Mouse (Mus musculus) embryonic fibroblast, embryonic 13.5 days (primary cell): ENCODE results near the gene Cuedc2. TPM values are rescaled to one million over a fixed set of nuclear protein-coding genes. Genes with fewer than 3 reads are reported as not detected.

Experiments used
- H3K27ac ChIP-seq: 2 replicates; pipeline ENCODE4 v1.5.1; 2012; ENCODE audit warnings: low read length, control low read depth, inconsistent platforms; ENCODE audit not compliant: insufficient read depth
- H3K4me1 ChIP-seq: 2 replicates; pipeline ENCODE4 v1.6.1; 2011; ENCODE audit warnings: low read length; ENCODE audit not compliant: control insufficient read depth, insufficient read depth
- H3K4me3 ChIP-seq: 2 replicates; pipeline ENCODE4 v1.5.1; 2011; ENCODE audit warnings: mild to moderate bottlenecking, control low read depth, low read length; ENCODE audit not compliant: insufficient read depth
- CTCF ChIP-seq: IDR thresholded peaks from 2 replicates; pipeline ENCODE4 v1.5.1; 2011; ENCODE audit warnings: mild to moderate bottlenecking, control low read depth, low read length, moderate library complexity, borderline replicate concordance; ENCODE audit not compliant: insufficient read depth
- POLR2A ChIP-seq: IDR thresholded peaks from 2 replicates; pipeline ENCODE4 v1.6.1; 2011; ENCODE audit warnings: low read depth, mild to moderate bottlenecking, control low read depth, low read length, moderate library complexity
- polyA plus RNA-seq: library from polyadenylated mRNA; stranded (reverse); fragments of >200 nt; gene quantifications from 2 replicates; pipeline ENCODE4 v1.2.4, GENCODE M21; 2011; ENCODE audit warnings: low read depth; ENCODE audit not compliant: missing spikeins, insufficient read length

Cuedc2 gene
- polyA plus RNA-seq, 1 experiment, result 67.7 TPM

DNA sequence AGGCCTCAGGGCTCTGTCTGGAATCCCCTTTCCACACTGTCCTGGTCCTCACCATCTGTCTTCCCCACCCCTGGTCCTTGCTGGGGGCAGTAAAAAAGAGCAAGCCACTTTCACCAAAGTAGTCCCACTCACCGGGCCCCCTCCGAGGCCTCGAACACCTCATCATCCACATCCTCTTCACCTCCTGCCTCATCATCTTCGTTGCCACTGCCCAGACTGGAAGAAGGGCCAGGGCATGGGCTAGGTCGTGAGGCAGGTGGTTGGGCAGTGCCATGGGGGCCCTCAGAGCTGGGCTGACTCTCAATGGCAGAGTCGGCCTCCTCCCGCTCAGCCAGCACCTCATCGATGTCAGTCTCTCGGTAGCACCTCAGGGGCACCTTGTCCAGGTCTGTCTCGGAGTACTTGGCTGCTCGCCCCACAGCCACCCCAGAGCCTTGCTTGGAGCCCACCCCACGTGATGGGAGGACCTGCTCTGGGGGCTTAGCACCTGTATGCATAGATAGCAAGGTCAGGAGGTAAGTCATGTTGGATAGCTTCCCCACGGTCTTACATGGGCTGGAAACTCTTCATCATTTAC, 15.4 kb downstream of the Cuedc2 start:
- Histone ChIP-seq H3K4me1 (peaks cover 2% of the 10 kb centered on the region), H3K27ac (no peak overlapping the region), H3K4me3 (no peak overlapping the region)
- TF ChIP-seq POLR2A, result no peak
- no peak for TF ChIP-seq CTCF

DNA sequence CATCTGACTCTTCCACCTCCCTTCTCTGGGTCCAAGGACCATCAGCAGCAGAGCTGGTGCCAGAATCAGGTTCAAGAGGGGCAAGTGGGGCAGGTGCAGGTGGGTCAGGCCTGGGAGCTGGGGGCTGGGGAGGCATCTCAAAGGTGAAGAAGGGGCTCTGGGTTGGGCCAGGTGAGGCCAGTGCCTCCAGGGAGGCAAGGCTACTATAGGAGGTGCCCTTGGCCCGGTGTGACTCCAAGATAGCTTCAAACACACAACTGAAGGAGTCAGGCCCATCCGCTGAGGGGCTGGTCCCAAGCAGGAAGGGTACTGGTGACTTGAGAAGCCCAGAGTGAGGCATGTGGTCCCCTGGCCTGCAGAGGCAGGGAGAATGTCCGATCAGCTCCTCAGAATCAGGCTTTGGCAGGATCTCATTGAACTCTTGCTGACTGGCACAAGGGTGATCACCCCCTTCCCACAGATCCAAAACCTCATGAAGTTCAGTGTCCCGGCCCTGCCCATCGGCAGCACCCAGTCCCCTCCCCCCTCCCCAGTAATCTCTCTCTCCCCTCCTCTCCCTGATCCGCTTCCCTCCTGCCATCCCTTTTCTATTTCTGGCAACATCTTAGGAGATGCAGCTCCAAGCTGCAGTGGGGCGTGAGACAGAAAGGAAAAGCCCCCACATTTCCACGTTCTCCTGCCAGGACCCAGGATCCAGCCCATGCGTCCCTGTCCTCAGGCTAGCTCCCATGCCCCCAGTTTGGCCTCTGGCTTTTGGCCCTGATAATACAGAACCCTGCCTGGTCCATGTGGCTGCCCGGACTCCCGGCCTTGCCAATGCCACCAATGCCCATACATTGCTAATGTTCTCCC, 16.1 kb downstream of the Cuedc2 start:
- no peak overlapping the region for H3K27ac ChIP-seq
- H3K4me3 ChIP-seq, result no peak overlapping the region
- peaks cover 2% of the 10 kb centered on the region for H3K4me1 ChIP-seq
- TF ChIP-seq POLR2A (no peak), CTCF (no peak)

DNA sequence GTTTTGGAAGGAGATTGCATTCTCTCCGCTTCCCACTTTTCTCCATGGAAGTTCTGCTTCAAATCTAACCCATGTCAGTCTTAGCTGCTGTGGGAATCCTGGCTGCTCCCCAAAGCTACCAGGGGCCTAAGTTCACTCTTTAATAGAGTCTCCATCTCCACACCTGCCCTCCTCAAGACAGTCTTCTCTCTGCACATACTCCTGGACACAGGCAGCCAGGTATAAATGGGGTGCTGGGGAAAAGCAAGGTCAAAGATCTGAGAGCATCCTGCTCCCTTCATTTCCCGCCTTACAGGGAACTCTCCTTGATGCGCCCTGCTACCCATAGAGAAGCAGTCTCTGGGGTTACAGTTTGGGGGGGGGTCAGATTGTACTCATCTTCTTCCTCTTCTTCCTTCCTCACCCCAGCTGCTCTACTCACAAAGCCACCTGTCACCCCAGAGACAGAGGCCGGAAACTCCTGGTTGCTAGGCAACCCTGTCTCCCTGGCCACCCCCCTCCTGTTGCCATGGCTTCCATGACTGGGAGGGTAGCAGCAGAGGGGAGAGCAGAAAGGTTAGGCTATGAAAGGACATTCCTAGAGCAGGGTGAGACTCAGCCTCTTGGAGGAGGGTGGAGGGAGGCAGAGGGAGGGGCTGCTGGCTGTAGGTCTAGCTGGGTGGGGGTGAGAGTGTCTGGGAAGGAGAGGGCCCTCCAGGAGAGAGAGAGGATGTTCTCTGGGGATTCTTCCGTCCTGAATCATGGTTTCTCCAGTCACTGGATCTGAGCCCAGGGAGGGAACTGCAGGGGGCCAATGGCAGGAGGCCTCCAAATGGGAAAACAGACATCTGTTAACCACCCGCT, 17.2 kb downstream of the Cuedc2 start:
- TF ChIP-seq CTCF (no peak), POLR2A (no peak)
- Histone ChIP-seq H3K4me3 (no peak overlapping the region), H3K27ac (no peak overlapping the region), H3K4me1 (peaks cover 2% of the 10 kb centered on the region)

DNA sequence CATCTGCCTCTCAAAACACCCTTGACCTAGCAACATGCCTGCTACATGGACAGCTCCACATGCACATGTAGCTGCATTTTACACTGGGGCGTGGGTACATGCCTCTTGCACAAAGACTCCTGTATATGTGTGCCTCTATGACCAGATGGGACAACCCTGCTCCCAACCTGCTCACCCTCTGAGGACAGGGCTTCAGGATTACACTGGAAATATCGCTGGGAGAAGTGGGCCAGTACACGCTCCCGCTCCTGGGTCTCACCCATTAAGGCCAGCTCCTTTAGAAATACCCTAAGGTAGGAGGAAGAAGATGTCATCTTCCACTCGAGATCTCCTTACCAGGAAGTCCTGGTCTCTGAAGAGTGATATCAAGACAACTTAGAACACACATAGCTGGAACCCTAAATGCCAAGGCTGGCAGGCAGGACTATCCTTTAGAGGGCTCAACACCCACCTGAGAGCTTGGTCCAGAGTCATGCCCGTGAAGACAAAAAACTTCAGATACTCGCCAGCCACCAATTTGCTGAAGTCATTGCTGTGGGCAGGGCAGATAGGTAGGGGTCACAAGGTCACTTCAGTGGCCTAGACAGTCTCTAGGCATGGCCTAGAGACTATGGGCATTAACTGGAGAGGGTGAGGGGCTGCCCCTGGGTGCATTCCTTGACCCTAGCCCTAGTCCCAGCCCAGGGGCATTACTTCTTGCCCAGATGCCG, 18.3 kb downstream of the Cuedc2 start:
- no peak overlapping the region for H3K27ac ChIP-seq
- TF ChIP-seq CTCF (no peak), POLR2A (no peak)
- H3K4me3 ChIP-seq, result no peak overlapping the region
- peaks cover 2% of the 10 kb centered on the region for H3K4me1 ChIP-seq

DNA sequence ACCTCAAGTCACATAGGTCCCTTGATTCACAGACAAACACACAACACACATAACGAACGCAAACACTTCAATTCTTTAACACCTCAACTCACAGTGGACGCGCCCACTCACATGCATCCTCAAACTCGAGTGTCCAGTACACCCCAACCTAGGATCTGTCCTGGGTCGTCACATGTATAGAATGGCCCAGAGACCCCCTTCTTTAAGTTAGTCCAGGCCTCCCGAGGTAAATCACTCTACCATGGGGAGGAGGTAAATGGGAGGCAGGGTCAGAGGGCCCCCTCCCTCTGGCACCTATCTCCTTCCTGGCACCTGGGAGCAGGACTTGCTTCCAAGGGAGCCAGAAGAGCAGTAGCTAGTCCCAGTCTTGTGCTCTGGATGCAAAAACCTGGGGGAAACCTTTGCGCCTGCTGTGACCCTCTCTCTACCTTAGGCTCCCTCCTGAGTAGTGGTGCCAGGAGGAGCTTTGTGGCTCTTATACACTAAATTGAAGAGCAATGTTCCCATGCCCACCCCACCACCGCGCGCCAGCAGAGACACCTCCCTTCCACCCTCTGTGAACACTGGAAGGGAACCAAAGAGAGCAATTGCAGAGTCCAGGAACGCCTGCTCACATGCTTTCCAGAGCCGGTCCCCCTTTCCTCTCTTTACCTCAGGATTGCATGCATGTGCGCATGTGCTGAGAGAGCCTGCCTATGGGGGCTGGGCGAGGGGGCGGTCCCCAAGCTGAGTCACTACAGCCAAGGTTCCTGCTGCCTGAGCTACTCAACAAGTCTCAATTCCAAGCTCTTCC, 19.7 kb downstream of the Cuedc2 start:
- Histone ChIP-seq H3K4me3 (no peak overlapping the region), H3K4me1 (peaks cover 2% of the 10 kb centered on the region)
- TF ChIP-seq POLR2A (0 out of 2 replicates have a peak, but pooled peaks have one; percentile 23), CTCF (no peak)

DNA sequence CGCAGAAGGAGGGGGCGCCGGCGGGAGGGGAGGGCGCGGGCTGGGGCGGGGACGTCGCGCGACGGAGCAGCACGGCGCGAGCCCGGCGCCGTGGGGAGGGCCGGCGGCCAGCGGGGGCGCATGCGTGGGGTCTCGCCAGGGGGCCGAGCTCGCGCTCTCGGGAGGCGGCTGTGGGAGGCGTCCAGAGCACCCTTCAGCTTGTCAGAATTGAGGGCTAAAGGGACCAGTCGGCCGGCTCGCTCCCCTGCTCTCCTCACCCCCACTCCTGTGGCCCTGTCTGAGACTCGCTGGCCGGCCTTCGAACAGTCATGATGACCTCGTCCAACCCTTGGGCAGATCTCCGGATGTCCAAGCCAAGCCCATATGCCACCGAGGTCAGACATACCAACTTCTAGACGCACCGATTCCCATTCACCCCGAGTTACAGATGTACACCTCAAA, 20.5 kb downstream of the Cuedc2 start:
- H3K4me3 ChIP-seq, result no peak overlapping the region
- TF ChIP-seq POLR2A, result 0 out of 2 replicates have a peak, but pooled peaks have one; percentile 18
- no peak for TF ChIP-seq CTCF
- H3K27ac ChIP-seq, result no peak overlapping the region
- peaks cover 2% of the 10 kb centered on the region for H3K4me1 ChIP-seq

More for the DNA sequence above, 19.7 kb downstream of the Cuedc2 start:
- H3K27ac ChIP-seq, result no peak overlapping the region

DNA sequence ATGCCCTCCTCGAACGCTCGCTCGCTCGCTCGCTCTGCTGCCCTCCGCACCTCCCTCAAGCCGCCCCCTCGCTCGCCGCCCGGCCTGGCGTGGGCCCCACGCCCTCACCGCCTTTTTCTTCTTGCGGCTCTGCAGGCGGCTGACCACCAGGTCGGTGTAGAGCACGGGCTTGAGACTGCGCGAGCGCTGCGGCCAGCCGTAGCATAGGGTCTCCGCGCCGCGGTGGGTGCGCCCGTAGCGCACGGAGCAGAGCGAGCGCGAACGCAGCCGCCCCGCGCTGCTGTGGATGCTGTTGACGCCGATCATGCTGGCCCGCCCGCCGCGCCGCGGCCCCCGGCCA, 21.0 kb downstream of the Cuedc2 start:
- TF ChIP-seq CTCF, result no peak
- no peak for TF ChIP-seq POLR2A
- H3K4me3 ChIP-seq, result no peak overlapping the region
- H3K4me1 ChIP-seq, result peaks cover 2% of the 10 kb centered on the region
- H3K27ac ChIP-seq, result no peak overlapping the region

DNA sequence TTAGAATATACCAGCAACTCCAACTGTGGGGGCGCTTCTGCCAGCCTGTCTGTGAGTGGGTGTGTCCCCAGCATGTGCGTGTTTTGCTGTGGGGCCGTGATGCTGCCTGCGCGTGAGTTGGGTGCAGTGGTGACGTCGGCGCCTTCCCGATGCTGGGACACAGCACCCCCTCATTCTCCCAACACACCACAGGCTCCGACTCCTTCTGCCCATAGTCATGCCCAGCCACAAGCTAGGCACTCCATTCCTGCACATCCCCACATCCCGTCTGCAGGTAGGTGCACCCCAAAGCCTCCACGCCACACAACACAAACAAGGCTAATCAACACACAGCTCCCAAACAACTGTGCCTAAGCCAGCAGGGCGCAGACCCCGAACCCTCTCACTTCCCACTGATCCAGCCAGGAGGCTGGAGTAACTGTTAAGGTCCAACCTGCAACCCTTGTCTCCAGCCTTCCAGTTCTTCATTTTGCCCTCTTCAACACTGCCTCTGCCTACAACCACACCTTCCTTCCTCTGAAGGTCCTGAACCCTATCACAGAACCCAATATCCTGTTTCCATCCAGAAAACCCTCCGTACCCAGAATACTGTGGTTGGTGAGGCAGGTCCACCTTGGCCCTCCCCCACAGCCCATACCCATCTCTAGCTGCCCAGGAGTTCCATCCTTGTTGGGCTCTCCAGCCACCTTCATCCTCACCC, 21.5 kb downstream of the Cuedc2 start:
- Histone ChIP-seq H3K4me3 (no peak overlapping the region), H3K27ac (no peak overlapping the region), H3K4me1 (peaks cover 2% of the 10 kb centered on the region)
- TF ChIP-seq CTCF (no peak), POLR2A (no peak)
